Mouse (Mus musculus) embryonic facial prominence, embryonic 12.5 days (tissue): ENCODE results near the gene Tmem44. TPM values are rescaled to one million over a fixed set of nuclear protein-coding genes. Genes with fewer than 3 reads are reported as not detected.

Experiments
- ATAC-seq: fragments of 200-750 bp; cut with Nextera tagmentation; 2 replicates; pipeline ENCODE4 v1.8.0; 2017; ENCODE audit not compliant: insufficient number of reproducible peaks, insufficient read depth, low FRiP score, low TSS enrichment
- H3K27ac ChIP-seq: fragments of 300-500 bp; sonication (generic); 2 replicates; pipeline ENCODE4 v1.5.1; 2016; ENCODE audit warnings: mild to moderate bottlenecking
- H3K27me3 ChIP-seq: fragments of 300-500 bp; sonication (generic); 2 replicates; pipeline ENCODE4 v1.6.1; 2016; ENCODE audit warnings: mild to moderate bottlenecking, moderate library complexity
- H3K36me3 ChIP-seq: fragments of 300-500 bp; sonication (generic); 2 replicates; pipeline ENCODE4 v1.6.1; 2016; ENCODE audit warnings: mild to moderate bottlenecking
- H3K4me1 ChIP-seq: fragments of 300-500 bp; sonication (generic); 2 replicates; pipeline ENCODE4 v1.6.1; 2016
- H3K4me2 ChIP-seq: fragments of 300-500 bp; sonication (generic); replicated peaks from 2 replicates; pipeline ENCODE4 v1.6.1; 2016; ENCODE audit warnings: mild to moderate bottlenecking, moderate library complexity
- H3K4me3 ChIP-seq: fragments of 300-500 bp; sonication (generic); 2 replicates; pipeline ENCODE4 v1.5.1; 2016; ENCODE audit warnings: mild to moderate bottlenecking
- H3K9ac ChIP-seq: fragments of 300-500 bp; sonication (generic); 2 replicates; pipeline ENCODE4 v1.6.1; 2016; ENCODE audit warnings: mild to moderate bottlenecking, moderate library complexity
- H3K9me3 ChIP-seq: fragments of 300-500 bp; sonication (generic); 2 replicates; pipeline ENCODE4 v1.6.1; 2016; ENCODE audit warnings: mild to moderate bottlenecking, moderate library complexity
- WGBS: fragments of 180-500 bp; shearing (Covaris S2); methylation state at CpG from one replicate; pipeline ENCODE4 v1.1.7; 2016; 5-methylcytosine and 5-hydroxymethylcytosine counted together
- polyA plus RNA-seq: library from polyadenylated mRNA; unstranded; fragments of >200 nt; fragmentation: Nextera tagmentation; extraction: Ambion mirVana; gene quantifications from 2 replicates; pipeline ENCODE4 v1.2.1, GENCODE M21; 2016

Gene Tmem44
- polyA plus RNA-seq, result 39.5 and 41.4 TPM in 2 replicates

GRCm38 (mm10) chr16:30550748-30551192, at the start of gene Tmem44:
Tmem44 (minus strand) TSS chr16:30550842.
- Histone ChIP-seq H3K27ac (peak within 1 kb of the TSS; percentile 50; the same call in 1 of the 2 replicates), H3K27me3 (no peaks in the 10 kb centered on the region), H3K36me3 (peaks cover 14% of the 10 kb centered on the region), H3K4me2 (peak within 1 kb of the TSS; percentile 69), H3K9ac (peak within 1 kb of the TSS; percentile 74), H3K9me3 (peaks cover 18% of the 10 kb centered on the region; the same call in 1 of the 2 replicates), H3K4me3 (peak within 1 kb of the TSS; percentile 72), H3K4me1 (peaks cover 11% of the 10 kb centered on the region; the same call in 1 of the 2 replicates)
- WGBS, result 5% methylated on average over 14 of the region's 14 CpGs
- ATAC-seq, result peak; percentile 22; the same call in 1 of the 2 replicates

GRCm38 (mm10) chr16:30599491-30600268, 49.0 kb upstream of the Tmem44 start, which contains the start of gene Fam43a:
Fam43a (plus strand) TSS chr16:30599723.
- Histone ChIP-seq H3K9me3 (no peaks in the 10 kb centered on the region), H3K4me2 (peak within 1 kb of the TSS; percentile 95), H3K27ac (peak within 1 kb of the TSS; percentile 58), H3K36me3 (no peaks in the 10 kb centered on the region), H3K9ac (peak within 1 kb of the TSS; percentile 76), H3K4me1 (peaks cover 42% of the 10 kb centered on the region), H3K4me3 (peak within 1 kb of the TSS; percentile 59), H3K27me3 (peaks cover 17% of the 10 kb centered on the region)
- ATAC-seq, result peak; percentile 57; the same call in 1 of the 2 replicates
- under 1% methylated on average over 63 of the region's 63 CpGs for WGBS

- Histone ChIP-seq H3K9me3 (no peaks in the 10 kb centered on the region), H3K4me2 (peak overlapping the region; percentile 28), H3K4me1 (peaks cover 19% of the 10 kb centered on the region), H3K27me3 (peaks cover 17% of the 10 kb centered on the region), H3K27ac (no peak overlapping the region), H3K36me3 (no peaks in the 10 kb centered on the region), H3K4me3 (no peak overlapping the region), H3K9ac (no peak overlapping the region)
- WGBS, result 10% methylated on average over 16 of the region's 16 CpGs
- ATAC-seq, result no peak
Observed at GRCm38 (mm10) chr16:30596959-30597681, 46.5 kb upstream of the Tmem44 start.

- WGBS, result 68% methylated on average over 14 of the region's 14 CpGs
- no peak for ATAC-seq
Observed at GRCm38 (mm10) chr16:30595835-30596557, 45.4 kb upstream of the Tmem44 start.

GRCm38 (mm10) chr16:30595356-30595755, 44.7 kb upstream of the Tmem44 start:
- Histone ChIP-seq H3K4me1 (0 out of 2 replicates have a peak, but pooled peaks cover 1% of the 10 kb centered on the region), H3K27me3 (peaks cover 5% of the 10 kb centered on the region; the same call in 1 of the 2 replicates), H3K9ac (no peak overlapping the region), H3K36me3 (no peaks in the 10 kb centered on the region), H3K27ac (no peak overlapping the region), H3K4me2 (no peak overlapping the region), H3K4me3 (no peak overlapping the region), H3K9me3 (no peaks in the 10 kb centered on the region)
- no peak for ATAC-seq
- WGBS, result 53% methylated on average over 3 of the region's 3 CpGs

More at GRCm38 (mm10) chr16:30595835-30596557, 45.4 kb upstream of the Tmem44 start:
- peaks cover 8% of the 10 kb centered on the region; the same call in 1 of the 2 replicates for H3K4me1 ChIP-seq
- peaks cover 7% of the 10 kb centered on the region; the same call in 1 of the 2 replicates for H3K27me3 ChIP-seq
- no peak overlapping the region for H3K4me2 ChIP-seq
- H3K36me3 ChIP-seq, result no peaks in the 10 kb centered on the region
- no peaks in the 10 kb centered on the region for H3K9me3 ChIP-seq
- no peak overlapping the region for H3K9ac ChIP-seq
- H3K27ac ChIP-seq, result no peak overlapping the region
- H3K4me3 ChIP-seq, result no peak overlapping the region

- ATAC-seq, result no peak
- Histone ChIP-seq H3K36me3 (no peaks in the 10 kb centered on the region), H3K27me3 (peaks cover 5% of the 10 kb centered on the region; the same call in 1 of the 2 replicates), H3K4me2 (no peak overlapping the region), H3K27ac (no peak overlapping the region), H3K4me3 (no peak overlapping the region), H3K9me3 (no peaks in the 10 kb centered on the region), H3K9ac (no peak overlapping the region), H3K4me1 (0 out of 2 replicates have a peak, but pooled peaks cover 3% of the 10 kb centered on the region)
- 43% methylated on average over 3 of the region's 3 CpGs for WGBS
Observed at GRCm38 (mm10) chr16:30591990-30592389, 41.3 kb upstream of the Tmem44 start.

GRCm38 (mm10) chr16:30590264-30591209, 39.9 kb upstream of the Tmem44 start:
- no peak overlapping the region for H3K27ac ChIP-seq
- 46% methylated on average over 7 of the region's 7 CpGs for WGBS
- H3K9me3 ChIP-seq, result no peaks in the 10 kb centered on the region
- H3K4me3 ChIP-seq, result no peak overlapping the region
- H3K4me2 ChIP-seq, result no peak overlapping the region
- peaks cover 12% of the 10 kb centered on the region; the same call in 1 of the 2 replicates for H3K4me1 ChIP-seq
- no peaks in the 10 kb centered on the region for H3K27me3 ChIP-seq
- H3K9ac ChIP-seq, result no peak overlapping the region
- ATAC-seq, result no peak
- peaks cover 2% of the 10 kb centered on the region; the same call in 1 of the 2 replicates for H3K36me3 ChIP-seq

- H3K4me1 ChIP-seq, result peaks cover 13% of the 10 kb centered on the region; the same call in 1 of the 2 replicates
- ATAC-seq, result peak; percentile 84
- peak within 1 kb of the TSS; percentile 67 for H3K9ac ChIP-seq
- H3K4me3 ChIP-seq, result peak within 1 kb of the TSS; percentile 74
- peak within 1 kb of the TSS; percentile 89 for H3K4me2 ChIP-seq
- H3K36me3 ChIP-seq, result peaks cover 30% of the 10 kb centered on the region
- H3K27ac ChIP-seq, result peak within 1 kb of the TSS; percentile 55; the same call in 1 of the 2 replicates
- 5% methylated on average over 35 of the region's 35 CpGs for WGBS
- H3K27me3 ChIP-seq, result no peaks in the 10 kb centered on the region
- H3K9me3 ChIP-seq, result no peaks in the 10 kb centered on the region
Observed at GRCm38 (mm10) chr16:30587494-30588327, 37.1 kb upstream of the Tmem44 start, which contains the start of gene Lsg1. Lsg1 (minus strand) TSS chr16:30587592.

- 2% methylated on average over 19 of the region's 19 CpGs for WGBS
- no peak for ATAC-seq
- H3K4me1 ChIP-seq, result peaks cover 13% of the 10 kb centered on the region; the same call in 1 of the 2 replicates
- no peaks in the 10 kb centered on the region for H3K9me3 ChIP-seq
- peak overlapping the region; percentile 89 for H3K4me2 ChIP-seq
- H3K36me3 ChIP-seq, result peaks cover 37% of the 10 kb centered on the region
- peak overlapping the region; percentile 74 for H3K4me3 ChIP-seq
- peak overlapping the region; percentile 67 for H3K9ac ChIP-seq
- H3K27ac ChIP-seq, result peak overlapping the region; percentile 55; the same call in 1 of the 2 replicates
- H3K27me3 ChIP-seq, result no peaks in the 10 kb centered on the region
Observed at GRCm38 (mm10) chr16:30586935-30587493, 36.4 kb upstream of the Tmem44 start.
